Mouse (Mus musculus) bone marrow macrophage, adult 2 months (primary cell): ENCODE measurements around the gene Pigv. TPM values are rescaled to one million over a fixed set of nuclear protein-coding genes. Genes with fewer than 3 reads are reported as not detected.

Experiments used
- H3K27ac ChIP-seq: 2 replicates; pipeline ENCODE4 v1.5.1; 2012; ENCODE audit warnings: low read depth, low read length; ENCODE audit not compliant: insufficient read depth
- H3K4me1 ChIP-seq: 2 replicates; pipeline ENCODE4 v1.6.1; 2012; ENCODE audit warnings: low read length; ENCODE audit not compliant: control insufficient read depth, insufficient read depth
- H3K4me3 ChIP-seq: 2 replicates; pipeline ENCODE4 v1.5.1; 2012; ENCODE audit warnings: mild to moderate bottlenecking, low read length, moderate library complexity; ENCODE audit not compliant: insufficient read depth
- CTCF ChIP-seq: IDR thresholded peaks from 2 replicates; pipeline ENCODE4 v1.5.1; 2012; ENCODE audit warnings: low read depth, mild to moderate bottlenecking, low read length, moderate library complexity
- POLR2A ChIP-seq: IDR thresholded peaks from 2 replicates; pipeline ENCODE4 v1.6.1; 2012; ENCODE audit warnings: mild to moderate bottlenecking, low read depth, low read length, borderline replicate concordance
- polyA plus RNA-seq: library from polyadenylated mRNA; stranded (reverse); fragments of >200 nt; gene quantifications from 2 replicates; pipeline ENCODE4 v1.2.4, GENCODE M21; 2012; ENCODE audit not compliant: missing spikeins, insufficient read depth, insufficient read length

Pigv gene
- polyA plus RNA-seq, 1 experiment: 15.5 TPM

GRCm38 (mm10) chr4:133630326-133630920 is 42.0 kb downstream of the Pigv start:
- TF ChIP-seq CTCF (no peak), POLR2A (no peak)
- H3K27ac ChIP-seq: peak overlapping the region; percentile 13; the same call in 1 of the 2 replicates
- H3K4me1 ChIP-seq: peaks cover 21% of the 10 kb centered on the region
- H3K4me3 ChIP-seq: peak overlapping the region; percentile 68; the same call in 1 of the 2 replicates

GRCm38 (mm10) chr4:133629191-133629590 is 43.3 kb downstream of the Pigv start:
- H3K27ac ChIP-seq: no peak overlapping the region
- peaks cover 21% of the 10 kb centered on the region for H3K4me1 ChIP-seq
- no peak for TF ChIP-seq POLR2A
- TF ChIP-seq CTCF: no peak
- no peak overlapping the region for H3K4me3 ChIP-seq

- H3K4me1 ChIP-seq: peaks cover 18% of the 10 kb centered on the region
- no peak for TF ChIP-seq CTCF
- no peak for TF ChIP-seq POLR2A
- H3K4me3 ChIP-seq: no peak overlapping the region
- H3K27ac ChIP-seq: no peak overlapping the region
Observed at GRCm38 (mm10) chr4:133628517-133628916, 43.9 kb downstream of the Pigv start.

- Histone ChIP-seq H3K4me1 (peaks cover 21% of the 10 kb centered on the region), H3K27ac (no peak overlapping the region), H3K4me3 (no peak overlapping the region)
- TF ChIP-seq CTCF: no peak
- no peak for TF ChIP-seq POLR2A
Observed at GRCm38 (mm10) chr4:133627039-133627438, 45.4 kb downstream of the Pigv start.

- Histone ChIP-seq H3K4me3 (no peak overlapping the region), H3K27ac (no peak overlapping the region), H3K4me1 (peaks cover 18% of the 10 kb centered on the region)
- TF ChIP-seq POLR2A (no peak), CTCF (no peak)
Observed at GRCm38 (mm10) chr4:133626621-133627020, 45.8 kb downstream of the Pigv start.

- TF ChIP-seq POLR2A (no peak), CTCF (no peak)
- Histone ChIP-seq H3K4me1 (peaks cover 17% of the 10 kb centered on the region), H3K4me3 (no peak overlapping the region), H3K27ac (no peak overlapping the region)
Observed at GRCm38 (mm10) chr4:133626221-133626620, 46.2 kb downstream of the Pigv start.

GRCm38 (mm10) chr4:133625621-133626071 is 46.8 kb downstream of the Pigv start:
- Histone ChIP-seq H3K4me3 (no peak overlapping the region), H3K4me1 (peaks cover 13% of the 10 kb centered on the region), H3K27ac (no peak overlapping the region)
- TF ChIP-seq POLR2A: no peak
- TF ChIP-seq CTCF: no peak

- no peak for TF ChIP-seq CTCF
- no peak for TF ChIP-seq POLR2A
- Histone ChIP-seq H3K4me1 (peaks cover 11% of the 10 kb centered on the region), H3K27ac (no peak overlapping the region), H3K4me3 (no peak overlapping the region)
Observed at GRCm38 (mm10) chr4:133624830-133625229, 47.6 kb downstream of the Pigv start.

- H3K27ac ChIP-seq: no peak overlapping the region
- peaks cover 7% of the 10 kb centered on the region for H3K4me1 ChIP-seq
- no peak overlapping the region for H3K4me3 ChIP-seq
- no peak for TF ChIP-seq POLR2A
- TF ChIP-seq CTCF: no peak
Observed at GRCm38 (mm10) chr4:133622161-133622695, 50.2 kb downstream of the Pigv start.

- Histone ChIP-seq H3K4me3 (no peak overlapping the region), H3K4me1 (peaks cover 9% of the 10 kb centered on the region), H3K27ac (no peak overlapping the region)
- TF ChIP-seq POLR2A: no peak
- no peak for TF ChIP-seq CTCF
Observed at GRCm38 (mm10) chr4:133620668-133621067, 51.8 kb downstream of the Pigv start.
